Mouse (Mus musculus): Measurements from ENCODE around the gene Rhox2f. TPM values are rescaled to one million over a fixed set of nuclear protein-coding genes. Genes with fewer than 3 reads are reported as not detected.
"Not testable (repeated sequence)": the region's sequence is repeated elsewhere in the genome, so short reads cannot be mapped to it uniquely, and the experiment has no call there.

Rhox2f gene
- polyA plus RNA-seq (2012; fragmentation: generic; extraction: Trizol), result not detected
- long read RNA-seq, experiment 1, result 0 reads
- long read RNA-seq, experiment 2, result 0 reads

GRCm38 (mm10) chrX:37571105-37571504, at the start of gene Rhox2f:
Gene Rhox2f, plus strand, starts transcription at chrX:37571405.
- H3K4me3 ChIP-seq (ENCODE audit: insufficient read depth, poor library complexity, severe bottlenecking); H3K79me3 ChIP-seq (ENCODE audit: low read depth); H3K27me3 ChIP-seq (ENCODE audit: control insufficient read depth, insufficient read depth, insufficient read length); H3ac ChIP-seq (ENCODE audit: control insufficient read depth, insufficient read length, low read depth); H3K36me3 ChIP-seq (ENCODE audit: control insufficient read depth, insufficient read depth); H3K79me2 ChIP-seq (ENCODE audit: control insufficient read depth, insufficient read depth): not testable (repeated sequence)

GRCm38 (mm10) chrX:37530152-37530551, 41.1 kb upstream of the Rhox2f start, which contains the start of gene Rhox2e:
Gene Rhox2e, plus strand, starts transcription at chrX:37530452.
- H3K27me3 ChIP-seq (ENCODE audit: control insufficient read depth, insufficient read depth, insufficient read length); H3K36me3 ChIP-seq (ENCODE audit: control insufficient read depth, insufficient read depth); H3ac ChIP-seq (ENCODE audit: control insufficient read depth, insufficient read length, low read depth); H3K4me3 ChIP-seq (ENCODE audit: insufficient read depth, poor library complexity, severe bottlenecking); H3K79me2 ChIP-seq (ENCODE audit: control insufficient read depth, insufficient read depth); H3K79me3 ChIP-seq (ENCODE audit: low read depth): not testable (repeated sequence)

- not testable (repeated sequence) for H3K4me3 ChIP-seq (ENCODE audit: insufficient read depth, poor library complexity, severe bottlenecking); H3K79me3 ChIP-seq (ENCODE audit: low read depth); H3K36me3 ChIP-seq (ENCODE audit: control insufficient read depth, insufficient read depth); H3ac ChIP-seq (ENCODE audit: control insufficient read depth, insufficient read length, low read depth); H3K79me2 ChIP-seq (ENCODE audit: control insufficient read depth, insufficient read depth); H3K27me3 ChIP-seq (ENCODE audit: control insufficient read depth, insufficient read depth, insufficient read length)
Measured at GRCm38 (mm10) chrX:37541719-37542118, 29.5 kb upstream of the Rhox2f start, which contains the start of gene Rhox3e. Gene Rhox3e, plus strand, starts transcription at chrX:37542019.

- H3K4me3 ChIP-seq (ENCODE audit: insufficient read depth, poor library complexity, severe bottlenecking); H3K79me3 ChIP-seq (ENCODE audit: low read depth); H3K79me2 ChIP-seq (ENCODE audit: control insufficient read depth, insufficient read depth); H3K36me3 ChIP-seq (ENCODE audit: control insufficient read depth, insufficient read depth); H3K27me3 ChIP-seq (ENCODE audit: control insufficient read depth, insufficient read depth, insufficient read length); H3ac ChIP-seq (ENCODE audit: control insufficient read depth, insufficient read length, low read depth): not testable (repeated sequence)
Measured at GRCm38 (mm10) chrX:37557112-37557511, 14.1 kb upstream of the Rhox2f start, which contains the start of gene Rhox4e. Gene Rhox4e, plus strand, starts transcription at chrX:37557412.

- not testable (repeated sequence) for H3ac ChIP-seq (ENCODE audit: control insufficient read depth, insufficient read length, low read depth); H3K27me3 ChIP-seq (ENCODE audit: control insufficient read depth, insufficient read depth, insufficient read length); H3K79me3 ChIP-seq (ENCODE audit: low read depth); H3K79me2 ChIP-seq (ENCODE audit: control insufficient read depth, insufficient read depth); H3K36me3 ChIP-seq (ENCODE audit: control insufficient read depth, insufficient read depth); H3K4me3 ChIP-seq (ENCODE audit: insufficient read depth, poor library complexity, severe bottlenecking)
Measured at GRCm38 (mm10) chrX:37572638-37573037, 1.4 kb downstream of the Rhox2f start.

GRCm38 (mm10) chrX:37580692-37581091, 9.5 kb downstream of the Rhox2f start, which contains the start of gene Rhox3f:
Gene Rhox3f, plus strand, starts transcription at chrX:37580992.
- not testable (repeated sequence) for H3ac ChIP-seq (ENCODE audit: control insufficient read depth, insufficient read length, low read depth); H3K27me3 ChIP-seq (ENCODE audit: control insufficient read depth, insufficient read depth, insufficient read length); H3K79me3 ChIP-seq (ENCODE audit: low read depth); H3K79me2 ChIP-seq (ENCODE audit: control insufficient read depth, insufficient read depth); H3K4me3 ChIP-seq (ENCODE audit: insufficient read depth, poor library complexity, severe bottlenecking); H3K36me3 ChIP-seq (ENCODE audit: control insufficient read depth, insufficient read depth)

- not testable (repeated sequence) for H3ac ChIP-seq (ENCODE audit: control insufficient read depth, insufficient read length, low read depth); H3K79me3 ChIP-seq (ENCODE audit: low read depth); H3K4me3 ChIP-seq (ENCODE audit: insufficient read depth, poor library complexity, severe bottlenecking); H3K36me3 ChIP-seq (ENCODE audit: control insufficient read depth, insufficient read depth); H3K27me3 ChIP-seq (ENCODE audit: control insufficient read depth, insufficient read depth, insufficient read length); H3K79me2 ChIP-seq (ENCODE audit: control insufficient read depth, insufficient read depth)
Measured at GRCm38 (mm10) chrX:37607604-37608003, 36.4 kb downstream of the Rhox2f start, which contains the start of gene Rhox4f. Gene Rhox4f, minus strand, starts transcription at chrX:37607704.

Other genes with a start within 250 kb of the Rhox2f start
- gene Rhox3a2, start 191.4 kb upstream of the Rhox2f start, polyA plus RNA-seq (2012; fragmentation: generic; extraction: Trizol), result not detected
- gene Rhox4a2, start 180.6 kb upstream of the Rhox2f start, polyA plus RNA-seq (2012; fragmentation: generic; extraction: Trizol), result not detected
- gene Rhox2b, start 159.3 kb upstream of the Rhox2f start, polyA plus RNA-seq (2012; fragmentation: generic; extraction: Trizol), result not detected
- not detected for gene Rhox4b, start 138.9 kb upstream of the Rhox2f start, polyA plus RNA-seq (2012; fragmentation: generic; extraction: Trizol)
- not detected for gene Rhox2c, start 117.7 kb upstream of the Rhox2f start, polyA plus RNA-seq (2012; fragmentation: generic; extraction: Trizol)
- not detected for gene Rhox3c, start 112.8 kb upstream of the Rhox2f start, polyA plus RNA-seq (2012; fragmentation: generic; extraction: Trizol)
- not detected for gene Rhox4c, start 91.1 kb upstream of the Rhox2f start, polyA plus RNA-seq (2012; fragmentation: generic; extraction: Trizol)
- not detected for gene Rhox2d, start 78.0 kb upstream of the Rhox2f start, polyA plus RNA-seq (2012; fragmentation: generic; extraction: Trizol)
- gene Rhox4d, start 57.0 kb upstream of the Rhox2f start, polyA plus RNA-seq (2012; fragmentation: generic; extraction: Trizol), result not detected
- not detected for gene Rhox2e, start 41.0 kb upstream of the Rhox2f start, polyA plus RNA-seq (2012; fragmentation: generic; extraction: Trizol)
- not detected for gene Rhox3e, start 29.4 kb upstream of the Rhox2f start, polyA plus RNA-seq (2012; fragmentation: generic; extraction: Trizol)
- gene Rhox4e, start 14.0 kb upstream of the Rhox2f start, polyA plus RNA-seq (2012; fragmentation: generic; extraction: Trizol), result not detected
- gene Rhox3f, start 9.6 kb downstream of the Rhox2f start, polyA plus RNA-seq (2012; fragmentation: generic; extraction: Trizol), result not detected
- not detected for gene Rhox4f, start 36.3 kb downstream of the Rhox2f start, polyA plus RNA-seq (2012; fragmentation: generic; extraction: Trizol)
- gene Rhox3g, start 57.2 kb downstream of the Rhox2f start, polyA plus RNA-seq (2012; fragmentation: generic; extraction: Trizol), result not detected
- gene Rhox2g, start 72.1 kb downstream of the Rhox2f start, polyA plus RNA-seq (2012; fragmentation: generic; extraction: Trizol), result not detected
- not detected for gene Rhox4g, start 79.9 kb downstream of the Rhox2f start, polyA plus RNA-seq (2012; fragmentation: generic; extraction: Trizol)
- not detected for gene Rhox3h, start 97.4 kb downstream of the Rhox2f start, polyA plus RNA-seq (2012; fragmentation: generic; extraction: Trizol)
- 0.06 TPM for gene Rhox2h, start 101.9 kb downstream of the Rhox2f start, polyA plus RNA-seq (2012; fragmentation: generic; extraction: Trizol)
- 2.4 TPM for gene Rhox5, start 233.4 kb downstream of the Rhox2f start, polyA plus RNA-seq (2012; fragmentation: generic; extraction: Trizol)